Comparison of ENCODE assay signal across 8 mouse cellular contexts in genomic region chr12:108396081-108396947, GRCm38 (mm10). TPM values are rescaled to one million over a fixed set of nuclear protein-coding genes. Genes with fewer than 3 reads are reported as not detected.
A peak's percentile ranks its signal among the peaks of the same experiment; 100 is the strongest.
DNase-seq lines count a peak whose midpoint lies in the region; ATAC-seq and TF ChIP-seq lines count a peak whose summit lies in the region.

No protein-coding gene starts in this region.

- DNase-seq in ES-E14 (ENCODE audit: low read depth, low spot score): peak; percentile 61
- peak; percentile 88 for DNase-seq in embryo, embryonic 10 days (ENCODE audit: low spot score)
- DNase-seq in hindbrain, embryonic 11.5 days (ENCODE audit: low spot score): peak; percentile 92
- DNase-seq in layer of hippocampus, postnatal 36 days: peak; percentile 41 to 47
- DNase-seq in retina, postnatal 1 day: peak; percentile 95
- no peak for DNase-seq in ovary, adult 18-20 months (ENCODE audit: low spot score)
- DNase-seq in lung, postnatal 14 days: no peak
- no peak for DNase-seq in heart, adult 8-10 months (ENCODE audit: low spot score)

- H3K4me1 ChIP-seq in ES-E14 (ENCODE audit: control insufficient read depth in 2 of 2, insufficient read depth in 2 of 2, low read length in 2 of 2, poor library complexity in 1 of 2): no peaks in the 10 kb centered on the region; a peak in 1 of 4 replicates
- peaks cover 5% of the 10 kb centered on the region; the same call in 1 of the 2 replicates for H3K4me1 ChIP-seq in hindbrain, embryonic 11.5 days (replicated peaks; ENCODE audit: control insufficient read depth, insufficient read depth, low read length)

- in situ Hi-C loops in ES-E14 (cut with MboI; ENCODE audit: low sequenced_read_pairs in 2 of 2, unreplicated experiment in 2 of 2): no loop called here

- peak; percentile 96 for ATAC-seq in hindbrain, embryonic 11.5 days (ENCODE audit: low FRiP score)

- no peak overlapping the region for H3K4me2 ChIP-seq in hindbrain, embryonic 11.5 days (replicated peaks; ENCODE audit: low read depth, low read length)

- no peaks in the 10 kb centered on the region for H3K9me3 ChIP-seq in ES-E14 (ENCODE audit: control insufficient read depth, insufficient read depth, low read depth, low read length)
- no peaks in the 10 kb centered on the region for H3K9me3 ChIP-seq in hindbrain, embryonic 11.5 days (ENCODE audit: control insufficient read depth, low read length)

- H3K27me3 ChIP-seq in hindbrain, embryonic 11.5 days (ENCODE audit: control insufficient read depth, insufficient read depth, low read length): no peaks in the 10 kb centered on the region

- WGBS in hindbrain, embryonic 11.5 days: 64% methylated on average over 11 of the region's 11 CpGs

- H3K9ac ChIP-seq in ES-E14 (ENCODE audit: insufficient read depth, low read depth, low read length, poor library complexity, severe bottlenecking): no peak overlapping the region
- no peak overlapping the region for H3K9ac ChIP-seq in hindbrain, embryonic 11.5 days (ENCODE audit: low read depth, low read length)

- H3K27ac ChIP-seq in ES-E14 (ENCODE audit: insufficient read depth, low read depth, low read length, poor library complexity, severe bottlenecking): no peak overlapping the region
- peak overlapping the region; percentile 75 for H3K27ac ChIP-seq in hindbrain, embryonic 11.5 days (ENCODE audit: low read depth, low read length)

- no peak overlapping the region for H3K4me3 ChIP-seq in ES-E14 (ENCODE audit: insufficient read depth in 1 of 2, low read depth in 1 of 2, low read length in 2 of 2, poor library complexity in 1 of 2, severe bottlenecking in 1 of 2)
- H3K4me3 ChIP-seq in hindbrain, embryonic 11.5 days (ENCODE audit: low read depth, low read length): no peak overlapping the region

- H3K36me3 ChIP-seq in ES-E14 (ENCODE audit: control insufficient read depth, insufficient read depth, low read length, poor library complexity, severe bottlenecking): no peaks in the 10 kb centered on the region
- no peaks in the 10 kb centered on the region for H3K36me3 ChIP-seq in hindbrain, embryonic 11.5 days (ENCODE audit: control insufficient read depth, insufficient read depth, low read length)

TF ChIP-seq in ES-E14, 5 proteins besides CTCF, POLR2A, EP300 and RAD21:
- TF ChIP-seq CHD2 (IDR thresholded peaks at IDR 0.05; ENCODE audit: low read depth, low read length) (no peak), MAFK (IDR thresholded peaks at IDR 0.05; ENCODE audit: insufficient read depth, low read depth, low read length) (no peak), ZC3H11A (IDR thresholded peaks at IDR 0.05; ENCODE audit: borderline replicate concordance, low read depth, low read length) (no peak), HCFC1 (IDR thresholded peaks at IDR 0.05; ENCODE audit: borderline replicate concordance, insufficient read depth, low read length) (no peak), ZNF384 (IDR thresholded peaks at IDR 0.05; ENCODE audit: low read depth, low read length) (no peak)
TF ChIP-seq in ES-E14: peak in this region for 0.

RNA-seq across cellular contexts. Expression of gene Eml1, which starts 25.6 kb away (rescaled TPM):
- 2.9 and 4.2 TPM in 2 replicates for total RNA-seq in ES-E14 (2012; rRNA removed)
- polyA plus RNA-seq in hindbrain, embryonic 11.5 days (2014; fragmentation: Nextera tagmentation; extraction: Ambion mirVana): 91.3 and 107 TPM in 2 replicates
- 10 to 100 TPM; 46.9 to 58.5 TPM for total RNA-seq in layer of hippocampus, postnatal 36 days (2021)
- total RNA-seq in heart, adult 8-10 months (2022): 10 to 100 TPM; 65.1 to 92.0 (median 80.7) TPM

Comparison
In these comparisons a context has a peak if more than half of its experiments do, and no peak if none do; other contexts are left out.
1. DNase-seq: peak in ES-E14 (single experiment), embryo, embryonic 10 days (single experiment), hindbrain, embryonic 11.5 days (single experiment), layer of hippocampus, postnatal 36 days (2 of 2) and retina, postnatal 1 day (single experiment); none in ovary, adult 18-20 months (single experiment), lung, postnatal 14 days (single experiment) and heart, adult 8-10 months (single experiment).